Mouse (Mus musculus): ENCODE results near the gene Ppm1e. TPM values are rescaled to one million over a fixed set of nuclear protein-coding genes. Genes with fewer than 3 reads are reported as not detected.

The Ppm1e gene
- 0.84 and 1.1 TPM in 2 replicates for polyA plus RNA-seq (2015; fragmentation: Nextera tagmentation; extraction: Ambion mirVana)

- H3K4me1 ChIP-seq (replicated peaks; ENCODE audit: control insufficient read depth, insufficient read depth) = 0 out of 2 replicates have a peak, but pooled peaks cover 2% of the 10 kb centered on the region
- TF ChIP-seq EP300 (optimal IDR thresholded peaks at IDR 0.05) = no peak
- TF ChIP-seq CTCF (IDR thresholded peaks at IDR 0.05; ENCODE audit: low read depth) = no peak
- H3K9me3 ChIP-seq (ENCODE audit: control insufficient read depth, low read length) = no peaks in the 10 kb centered on the region
- WGBS = under 1% methylated on average over 89 of the region's 104 CpGs
- ATAC-seq (ENCODE audit: low FRiP score, low TSS enrichment) = peak; percentile 85
- peaks cover 4% of the 10 kb centered on the region; the same call in 1 of the 2 replicates for H3K27me3 ChIP-seq (ENCODE audit: control insufficient read depth, insufficient read depth, low read length)
- peak within 1 kb of the TSS; percentile 68 for H3K4me3 ChIP-seq (ENCODE audit: low read depth, low read length)
- peak within 1 kb of the TSS; percentile 97 for H3K4me2 ChIP-seq (replicated peaks; ENCODE audit: low read depth)
- DNase-seq (ENCODE audit: low spot score) = peak; percentile 69
- peak within 1 kb of the TSS; percentile 56 for H3K9ac ChIP-seq (ENCODE audit: low read length)
- H3K36me3 ChIP-seq (ENCODE audit: control insufficient read depth, insufficient read depth, low read length) = no peaks in the 10 kb centered on the region
- H3K27ac ChIP-seq (replicated peaks) = no peak within 1 kb of the TSS
These were observed at the start of gene Ppm1e for GRCm38 (mm10) chr11:87358331-87359261. Ppm1e (minus strand) TSS chr11:87359023.

DNA sequence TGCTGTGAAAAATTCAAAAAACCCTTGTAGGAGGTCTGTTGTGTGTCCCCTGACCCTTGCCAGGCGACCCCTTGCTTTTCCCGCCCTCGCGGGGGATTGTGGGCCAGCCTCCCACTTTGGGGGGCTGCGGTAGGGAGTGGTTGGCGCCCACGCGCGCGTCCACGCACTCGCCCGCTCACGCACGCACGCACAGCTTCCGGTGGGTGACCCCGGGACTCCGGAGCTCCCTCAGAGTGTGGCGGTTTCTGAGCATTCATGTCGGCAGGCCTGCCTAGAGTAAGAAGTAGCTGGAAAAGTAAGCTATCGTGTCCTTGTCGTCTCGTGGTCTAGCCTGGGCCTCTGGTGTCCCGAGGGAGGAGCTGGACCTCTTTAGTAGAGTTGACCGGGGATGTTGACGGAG lies 46.1 kb upstream of the Ppm1e start, which contains the start of the genes Rad51c and Tex14:
Gene Rad51c (minus strand): TSS at position 79 of the 400 bp plus-strand sequence.
Gene Tex14 (plus strand): TSS at position 190 of the 400 bp plus-strand sequence.
- Histone ChIP-seq H3K4me1 (replicated peaks; ENCODE audit: control insufficient read depth, insufficient read depth) (no peaks in the 10 kb centered on the region), H3K36me3 (ENCODE audit: control insufficient read depth, insufficient read depth, low read length) (no peaks in the 10 kb centered on the region), H3K4me3 (ENCODE audit: low read depth, low read length) (peak within 1 kb of the TSS; percentile 61), H3K4me2 (replicated peaks; ENCODE audit: low read depth) (peak within 1 kb of the TSS; percentile 65), H3K9me3 (ENCODE audit: control insufficient read depth, low read length) (no peaks in the 10 kb centered on the region), H3K9ac (ENCODE audit: low read length) (peak within 1 kb of the TSS; percentile 70), H3K27me3 (ENCODE audit: control insufficient read depth, insufficient read depth, low read length) (no peaks in the 10 kb centered on the region), H3K27ac (replicated peaks) (peak within 1 kb of the TSS; percentile 88)
- 74% methylated on average over 27 of the region's 27 CpGs for WGBS
- DNase-seq (ENCODE audit: low spot score) = no peak
- TF ChIP-seq EP300 (optimal IDR thresholded peaks at IDR 0.05) (no peak), CTCF (IDR thresholded peaks at IDR 0.05; ENCODE audit: low read depth) (no peak)
- ATAC-seq (ENCODE audit: low FRiP score, low TSS enrichment) = peak; percentile 39; the same call in 1 of the 2 replicates

DNA sequence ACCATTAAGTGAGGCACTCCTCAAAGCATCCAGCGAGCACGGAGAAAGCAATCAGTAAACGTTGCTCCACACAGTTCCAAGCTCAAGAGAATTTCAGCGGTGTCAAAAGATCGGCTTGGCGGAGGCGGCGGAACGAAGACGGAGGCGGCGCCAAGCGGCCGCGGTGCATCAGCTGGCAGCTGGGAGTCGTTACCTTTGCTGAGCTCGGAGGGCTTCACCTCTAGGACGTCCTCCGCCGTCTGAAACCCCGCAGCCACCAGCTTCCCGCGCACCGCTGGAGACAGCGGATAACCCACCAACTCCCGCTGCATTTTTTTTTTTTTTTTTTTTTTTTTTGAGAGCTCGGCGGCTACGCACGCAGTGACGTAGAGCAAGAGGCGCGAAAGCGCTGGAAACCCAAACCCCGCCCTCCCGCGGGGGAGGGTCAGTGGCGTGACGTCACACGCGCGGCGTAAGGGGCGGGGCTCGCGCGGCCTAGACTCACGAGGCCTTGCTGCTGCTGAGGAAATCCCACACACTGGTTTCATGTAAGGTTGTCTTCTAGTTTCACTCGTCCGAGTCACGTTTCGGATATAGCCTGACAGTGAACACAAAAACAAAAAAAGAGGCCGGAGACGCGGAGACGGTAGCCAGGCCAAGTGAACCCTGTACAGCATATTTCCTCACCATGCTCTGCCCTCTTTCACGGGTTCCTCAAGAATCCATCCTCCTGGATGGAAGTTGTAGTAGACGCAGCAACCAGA lies 45.5 kb upstream of the Ppm1e start:
- DNase-seq (ENCODE audit: low spot score) (peak; percentile 97), ATAC-seq (ENCODE audit: low FRiP score, low TSS enrichment) (peak; percentile 96)
- Histone ChIP-seq H3K9me3 (ENCODE audit: control insufficient read depth, low read length) (no peaks in the 10 kb centered on the region), H3K4me2 (replicated peaks; ENCODE audit: low read depth) (peak overlapping the region; percentile 65), H3K9ac (ENCODE audit: low read length) (peak overlapping the region; percentile 70), H3K27ac (replicated peaks) (peak overlapping the region; percentile 88), H3K4me1 (replicated peaks; ENCODE audit: control insufficient read depth, insufficient read depth) (no peaks in the 10 kb centered on the region), H3K4me3 (ENCODE audit: low read depth, low read length) (peak overlapping the region; percentile 61), H3K27me3 (ENCODE audit: control insufficient read depth, insufficient read depth, low read length) (no peaks in the 10 kb centered on the region), H3K36me3 (ENCODE audit: control insufficient read depth, insufficient read depth, low read length) (no peaks in the 10 kb centered on the region)
- WGBS = 2% methylated on average over 52 of the region's 58 CpGs
- TF ChIP-seq EP300 (optimal IDR thresholded peaks at IDR 0.05) (no peak), CTCF (IDR thresholded peaks at IDR 0.05; ENCODE audit: low read depth) (peak; percentile 38)

DNA sequence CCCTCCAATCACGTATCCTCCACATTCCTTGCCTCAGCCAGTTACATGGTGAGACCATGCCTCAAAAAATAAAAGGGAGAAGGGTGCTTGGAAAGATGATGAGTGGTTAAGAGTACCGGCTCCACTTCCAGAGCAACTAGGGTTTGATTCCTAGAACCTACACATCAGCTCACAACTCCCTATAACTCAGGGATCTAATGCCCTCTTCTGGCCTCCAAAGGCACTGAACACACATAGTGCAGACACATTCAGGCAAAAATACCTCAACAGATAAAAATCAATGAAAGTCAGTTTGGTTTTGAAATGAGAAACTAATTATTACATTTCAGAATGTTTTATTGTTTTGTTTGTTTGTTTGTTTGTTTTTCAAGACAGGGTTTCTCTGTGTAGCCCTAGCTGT lies 39.6 kb upstream of the Ppm1e start:
- H3K4me1 ChIP-seq (replicated peaks; ENCODE audit: control insufficient read depth, insufficient read depth) = no peaks in the 10 kb centered on the region
- no peaks in the 10 kb centered on the region for H3K36me3 ChIP-seq (ENCODE audit: control insufficient read depth, insufficient read depth, low read length)
- no peaks in the 10 kb centered on the region for H3K27me3 ChIP-seq (ENCODE audit: control insufficient read depth, insufficient read depth, low read length)
- H3K4me3 ChIP-seq (ENCODE audit: low read depth, low read length) = no peak overlapping the region
- no peak for TF ChIP-seq EP300 (optimal IDR thresholded peaks at IDR 0.05)
- peak; percentile 48 for TF ChIP-seq CTCF (IDR thresholded peaks at IDR 0.05; ENCODE audit: low read depth)
- H3K9me3 ChIP-seq (ENCODE audit: control insufficient read depth, low read length) = no peaks in the 10 kb centered on the region
- ATAC-seq (ENCODE audit: low FRiP score, low TSS enrichment) = no peak
- no peak overlapping the region for H3K4me2 ChIP-seq (replicated peaks; ENCODE audit: low read depth)
- no peak for DNase-seq (ENCODE audit: low spot score)
- 90% methylated on average over 2 of the region's 2 CpGs for WGBS
- no peak overlapping the region for H3K9ac ChIP-seq (ENCODE audit: low read length)
- H3K27ac ChIP-seq (replicated peaks) = no peak overlapping the region

DNA sequence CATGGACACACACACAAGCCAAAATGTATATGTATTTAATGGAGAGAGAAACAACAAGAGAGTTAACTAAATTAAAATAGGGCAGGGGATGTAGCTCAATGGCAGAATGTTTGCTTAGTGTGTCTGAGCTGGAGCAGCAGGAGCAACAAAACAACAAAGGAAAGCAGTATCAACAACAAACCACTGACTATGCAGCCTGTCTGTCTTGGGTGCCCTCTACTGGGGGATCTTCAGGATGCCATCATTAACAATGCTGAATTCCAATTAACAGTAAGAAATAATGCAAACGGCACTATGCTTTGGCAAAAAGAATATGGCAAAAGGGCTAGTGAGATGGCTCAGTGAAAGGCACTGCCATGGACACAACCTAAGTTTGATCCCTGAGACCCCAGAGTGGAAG lies 35.0 kb upstream of the Ppm1e start:
- ATAC-seq (ENCODE audit: low FRiP score, low TSS enrichment) (no peak), DNase-seq (ENCODE audit: low spot score) (peak; percentile 17)
- WGBS = 52% methylated on average over 1 of the region's 1 CpGs
- Histone ChIP-seq H3K9me3 (ENCODE audit: control insufficient read depth, low read length) (no peaks in the 10 kb centered on the region), H3K9ac (ENCODE audit: low read length) (no peak overlapping the region), H3K27me3 (ENCODE audit: control insufficient read depth, insufficient read depth, low read length) (no peaks in the 10 kb centered on the region), H3K27ac (replicated peaks) (no peak overlapping the region), H3K4me1 (replicated peaks; ENCODE audit: control insufficient read depth, insufficient read depth) (no peaks in the 10 kb centered on the region), H3K4me2 (replicated peaks; ENCODE audit: low read depth) (no peak overlapping the region), H3K4me3 (ENCODE audit: low read depth, low read length) (no peak overlapping the region), H3K36me3 (ENCODE audit: control insufficient read depth, insufficient read depth, low read length) (peaks cover under 1% of the 10 kb centered on the region; the same call in 1 of the 2 replicates)
- no peak for TF ChIP-seq EP300 (optimal IDR thresholded peaks at IDR 0.05)
- TF ChIP-seq CTCF (IDR thresholded peaks at IDR 0.05; ENCODE audit: low read depth) = peak; percentile 79
